ENCODE assay signal across 8 mouse cellular contexts in the genomic region with DNA sequence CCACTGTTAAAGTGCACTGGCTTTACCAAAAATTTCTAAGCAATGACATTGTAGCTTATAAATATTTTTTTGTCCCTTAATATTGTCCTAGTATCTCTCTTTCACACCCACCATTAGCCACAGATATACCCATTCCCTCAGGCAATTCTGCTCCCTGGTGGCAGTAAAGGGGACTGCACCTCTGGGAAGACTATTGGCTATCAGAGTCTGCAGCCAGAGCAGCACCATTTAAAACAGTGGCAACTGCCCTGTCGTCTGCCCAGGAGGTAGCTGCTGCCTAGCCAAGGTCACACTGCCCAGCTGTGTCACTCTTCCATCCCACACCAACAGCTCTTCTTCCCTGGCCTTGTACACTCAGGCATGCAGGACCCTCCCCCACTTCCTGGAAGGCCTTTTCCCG. TPM values are rescaled to one million over a fixed set of nuclear protein-coding genes. Genes with fewer than 3 reads are reported as not detected.
DNase-seq lines count a peak whose midpoint lies in the region; ATAC-seq and TF ChIP-seq lines count a peak whose summit lies in the region.

No protein-coding gene starts in this region.

- peak overlapping the region; percentile 64 for H3K9ac ChIP-seq in intestine, embryonic 16.5 days (ENCODE audit: low read depth, low read length)
- no peak overlapping the region for H3K9ac ChIP-seq in liver, postnatal 0 days (replicated peaks)

- peak; percentile 95 for TF ChIP-seq CTCF in liver, postnatal 0 days (IDR thresholded peaks at IDR 0.05; ENCODE audit: low read depth)

- no peaks in the 10 kb centered on the region for H3K4me1 ChIP-seq in intestine, embryonic 16.5 days (ENCODE audit: control insufficient read depth, insufficient read depth, low read length)
- H3K4me1 ChIP-seq in liver, postnatal 0 days (ENCODE audit: insufficient read depth), result no peaks in the 10 kb centered on the region

- peak; percentile 75 for DNase-seq in urinary bladder, postnatal 14 days (ENCODE audit: low spot score)
- no peak for DNase-seq in urinary bladder, postnatal 10 days (ENCODE audit: low spot score)
- peak; percentile 62 for DNase-seq in cerebellum, adult 9-10 months
- peak; percentile 78 for DNase-seq in liver, postnatal 0 days
- DNase-seq in ovary, postnatal 36 days (ENCODE audit: low spot score), result peak; percentile 68
- DNase-seq in thymus, postnatal 4 days, result peak; percentile 85

- no peak for TF ChIP-seq EP300 in liver, postnatal 0 days (IDR thresholded peaks at IDR 0.05; ENCODE audit: low read depth)

- no peaks in the 10 kb centered on the region for H3K27me3 ChIP-seq in intestine, embryonic 16.5 days (replicated peaks; ENCODE audit: control insufficient read depth, insufficient read depth, low read length)
- no peaks in the 10 kb centered on the region for H3K27me3 ChIP-seq in liver, postnatal 0 days (ENCODE audit: insufficient read depth, low read length)

- no peaks in the 10 kb centered on the region for H3K36me3 ChIP-seq in intestine, embryonic 16.5 days (ENCODE audit: control insufficient read depth, insufficient read depth, low read length)
- H3K36me3 ChIP-seq in liver, postnatal 0 days (replicated peaks; ENCODE audit: insufficient read depth, low read length), result no peaks in the 10 kb centered on the region

- peak; percentile 74 for ATAC-seq in granulocyte monocyte progenitor cell, adult 5-6 weeks (replicated peaks; ENCODE audit: poor library complexity, severe bottlenecking)
- ATAC-seq in intestine, embryonic 16.5 days, result 0 out of 2 replicates have a peak, but pooled peaks have one; percentile 39
- peak; percentile 56; the same call in 1 of the 2 replicates for ATAC-seq in liver, postnatal 0 days

- H3K9me3 ChIP-seq in intestine, embryonic 16.5 days (ENCODE audit: control insufficient read depth, low read length), result no peaks in the 10 kb centered on the region
- H3K9me3 ChIP-seq in liver, postnatal 0 days (ENCODE audit: low read length), result no peaks in the 10 kb centered on the region

- H3K27ac ChIP-seq in intestine, embryonic 16.5 days (ENCODE audit: low read length), result peak overlapping the region; percentile 65
- no peak overlapping the region for H3K27ac ChIP-seq in liver, postnatal 0 days (ENCODE audit: low read depth)

- WGBS in intestine, embryonic 16.5 days, result 50% methylated on average over 2 of the region's 2 CpGs
- WGBS in liver, postnatal 0 days (ENCODE audit: insufficient replicate concordance), result 48% methylated on average over 2 of the region's 2 CpGs

- H3K4me2 ChIP-seq in intestine, embryonic 16.5 days (ENCODE audit: low read depth, low read length), result peak overlapping the region; percentile 35
- H3K4me2 ChIP-seq in liver, postnatal 0 days (ENCODE audit: low read depth, low read length), result no peak overlapping the region

- peak overlapping the region; percentile 17 for H3K4me3 ChIP-seq in intestine, embryonic 16.5 days (ENCODE audit: low read length)
- no peak overlapping the region for H3K4me3 ChIP-seq in liver, postnatal 0 days (ENCODE audit: low read depth, low read length)

RNA-seq across cellular contexts. Expression of gene Trpm5, which starts 8.1 kb away (rescaled TPM):
- total RNA-seq in granulocyte monocyte progenitor cell, adult 5-6 weeks (2014; fragmentation: Nextera tagmentation), result not detected in 2 replicates
- not detected in 2 replicates for total RNA-seq in granulocyte monocyte progenitor cell, adult 5-6 weeks (2017)
- 7.9 and 8.0 TPM in 2 replicates for polyA plus RNA-seq in intestine, embryonic 16.5 days (2015; fragmentation: Nextera tagmentation; extraction: Ambion mirVana)
- polyA plus RNA-seq in liver, postnatal 0 days (2015; fragmentation: Nextera tagmentation; extraction: Ambion mirVana), result 0.13 and 0.42 TPM in 2 replicates

RNA-seq across cellular contexts. Expression of gene Tssc4, which starts 17.3 kb away (rescaled TPM):
- 28.1 and 62.3 TPM in 2 replicates for total RNA-seq in granulocyte monocyte progenitor cell, adult 5-6 weeks (2014; fragmentation: Nextera tagmentation)
- total RNA-seq in granulocyte monocyte progenitor cell, adult 5-6 weeks (2017), result 33.9 and 45.6 TPM in 2 replicates
- polyA plus RNA-seq in intestine, embryonic 16.5 days (2015; fragmentation: Nextera tagmentation; extraction: Ambion mirVana), result 67.9 and 74.7 TPM in 2 replicates
- polyA plus RNA-seq in liver, postnatal 0 days (2015; fragmentation: Nextera tagmentation; extraction: Ambion mirVana), result 24.1 and 25.2 TPM in 2 replicates

RNA-seq across cellular contexts. Expression of gene Kcnq1, which starts 19.8 kb away (rescaled TPM):
- total RNA-seq in granulocyte monocyte progenitor cell, adult 5-6 weeks (2014; fragmentation: Nextera tagmentation), result not detected in 2 replicates
- not detected in 2 replicates for total RNA-seq in granulocyte monocyte progenitor cell, adult 5-6 weeks (2017)
- 9.7 and 10.8 TPM in 2 replicates for polyA plus RNA-seq in intestine, embryonic 16.5 days (2015; fragmentation: Nextera tagmentation; extraction: Ambion mirVana)
- polyA plus RNA-seq in liver, postnatal 0 days (2015; fragmentation: Nextera tagmentation; extraction: Ambion mirVana), result 0.37 and 0.63 TPM in 2 replicates

RNA-seq across cellular contexts. Expression of gene Cd81, which starts 33.8 kb away (rescaled TPM):
- total RNA-seq in granulocyte monocyte progenitor cell, adult 5-6 weeks (2014; fragmentation: Nextera tagmentation), result 63.8 and 77.3 TPM in 2 replicates
- total RNA-seq in granulocyte monocyte progenitor cell, adult 5-6 weeks (2017), result 159 and 201 TPM in 2 replicates
- polyA plus RNA-seq in intestine, embryonic 16.5 days (2015; fragmentation: Nextera tagmentation; extraction: Ambion mirVana), result 391 and 421 TPM in 2 replicates
- 213 and 231 TPM in 2 replicates for polyA plus RNA-seq in liver, postnatal 0 days (2015; fragmentation: Nextera tagmentation; extraction: Ambion mirVana)
